Mouse (Mus musculus): ENCODE results near the gene Morn1.

DNA sequence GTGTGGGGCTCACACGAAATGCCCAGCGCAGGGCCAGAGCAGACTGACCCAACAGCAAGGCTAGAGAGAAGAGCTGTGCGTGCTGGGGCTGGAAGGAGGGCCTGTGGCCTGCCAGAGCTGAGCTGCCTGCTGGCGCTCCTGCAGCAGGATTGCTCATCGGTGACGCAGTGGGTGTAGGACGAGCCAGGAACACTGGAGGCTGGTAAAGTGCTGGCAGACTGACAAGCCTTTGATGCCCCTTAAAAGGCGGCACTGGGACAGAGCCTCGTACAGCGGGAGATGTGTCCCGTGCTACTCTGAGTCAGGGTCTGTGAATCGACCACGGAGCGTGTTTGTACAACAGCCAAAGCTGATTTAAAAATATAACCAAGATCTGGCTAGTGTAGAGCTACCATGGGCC lies 43.6 kb downstream of the Morn1 start:
- TF ChIP-seq POLR2A (IDR thresholded peaks at IDR 0.05; ENCODE audit: control insufficient read depth, low read depth, low read length) (no peak), CTCF (IDR thresholded peaks at IDR 0.05; ENCODE audit: control insufficient read depth, insufficient read depth, insufficient replicate concordance, low read depth, low read length) (no peak)
